Mouse (Mus musculus) E14TG2a.4 (cell line): Measurements from ENCODE around the gene Ldlrap1.

Experiments
- CTCF ChIP-seq: conservative IDR thresholded peaks from 2 replicates; pipeline ENCODE4 v1.5.1; 2014; ENCODE audit warnings: low read length
- POU5F1 ChIP-seq: IDR thresholded peaks from 2 replicates; pipeline ENCODE4 v1.6.1; 2014; ENCODE audit warnings: low read length, borderline replicate concordance

DNA sequence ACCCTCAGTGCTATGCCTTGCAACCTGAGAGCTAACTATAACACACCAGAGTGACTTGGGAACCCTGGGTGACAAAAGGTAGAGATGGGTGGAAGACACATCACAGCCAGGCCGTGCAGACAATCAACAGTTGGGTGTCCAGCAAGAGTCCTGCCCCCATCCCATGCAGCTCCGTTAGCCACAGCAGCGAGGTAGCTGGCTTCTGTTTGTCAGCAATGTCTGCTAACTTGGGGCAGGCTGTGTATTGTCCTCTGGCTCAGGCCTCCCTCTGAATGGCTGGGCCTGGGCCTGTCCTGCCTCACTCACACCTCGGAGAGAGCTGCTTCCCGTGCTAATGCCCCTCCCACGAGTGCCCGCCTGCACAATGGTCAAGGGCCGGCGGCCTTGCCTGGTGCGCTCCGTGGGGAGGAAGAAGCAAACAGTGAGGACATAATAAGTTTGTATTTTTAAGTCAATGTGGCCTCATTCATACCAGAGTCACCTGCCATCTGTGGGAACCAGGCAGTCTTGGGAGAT is 14.9 kb downstream of the Ldlrap1 start:
- TF ChIP-seq CTCF (no peak), POU5F1 (no peak)
